Comparison of ENCODE assay signal across 31 mouse cellular contexts in genomic region chr10:38879271-38879670, GRCm38 (mm10). TPM values are rescaled to one million over a fixed set of nuclear protein-coding genes. Genes with fewer than 3 reads are reported as not detected.
"Had no signal": no experiment of that assay in that cellular context is flagged by ENCODE, and none has a peak within 500 bp of the region (broad histone marks: within the 10 kb centered on the region; RNA-seq: fewer than 3 reads in every experiment).

No protein-coding gene starts in this region.

- H3K27ac ChIP-seq: heart, embryonic 10.5 days; hindbrain, embryonic 10.5 days; hindbrain, embryonic 12.5 days; hindbrain, embryonic 14.5 days; intestine, embryonic 15.5 days; limb, embryonic 13.5 days; limb, embryonic 15.5 days; liver, embryonic 12.5 days had no signal

- H3K4me3 ChIP-seq: heart, adult 2 months; heart, embryonic 10.5 days; heart, embryonic 12.5 days; hindbrain, embryonic 10.5 days; hindbrain, embryonic 12.5 days; intestine, embryonic 15.5 days; limb, embryonic 13.5 days; limb, embryonic 15.5 days; liver, embryonic 12.5 days had no signal

- DNase-seq: gastrocnemius, postnatal 14 days; gastrocnemius, postnatal 36 days; heart, adult 2 months; heart, postnatal 10 days; kidney, adult 18-20 months; kidney, adult 8-10 months; kidney, postnatal 10 days; kidney, postnatal 25 days; kidney, postnatal 4 days; layer of hippocampus, adult 9-11 months; layer of hippocampus, postnatal 36 days; left cerebral cortex, postnatal 4 days had no signal

RNA-seq across cellular contexts. Expression of gene Rfpl4b, which starts 57.7 kb away (rescaled TPM):
- total RNA-seq: gastrocnemius, postnatal 14 days; gastrocnemius, postnatal 36 days; granulocyte monocyte progenitor cell, adult 5-6 weeks; heart, adult 2 months; heart, postnatal 10 days; heart, postnatal 25 days; layer of hippocampus, adult 18-20 months; layer of hippocampus, adult 8-10 months; layer of hippocampus, postnatal 14 days; layer of hippocampus, postnatal 36 days; left cerebral cortex, adult 18-20 months; left cerebral cortex, adult 8-10 months; left cerebral cortex, postnatal 10 days; left cerebral cortex, postnatal 25 days; left cerebral cortex, postnatal 4 days; liver, adult 2 months had no signal
